Mouse (Mus musculus) frontal cortex, adult 2 months (tissue): ENCODE results near the gene Ssx2ip. TPM values are rescaled to one million over a fixed set of nuclear protein-coding genes. Genes with fewer than 3 reads are reported as not detected.

Experiments
- DNase-seq, 2 experiments: peaks; one replicate each; pipeline ENCODE4 v3.0.0; 2022; ENCODE audit warnings: low spot score in 1 of 2; ENCODE audit errors: extremely low spot score in 1 of 2
- polyA plus RNA-seq: library from polyadenylated mRNA; depleted of rRNA; stranded (reverse); fragments of >200 nt; gene quantifications from 2 replicates; pipeline ENCODE4 v1.2.3, GENCODE M21; 2012; rRNA removed

Gene Ssx2ip
- polyA plus RNA-seq = 38.1 and 38.9 TPM in 2 replicates

GRCm38 (mm10) chr3:146404311-146405201, at the start of gene Ssx2ip:
TSS of gene Ssx2ip (plus strand) at chr3:146404642.
- DNase-seq = peak; percentile 88 to 98

GRCm38 (mm10) chr3:146355146-146355545, 49.3 kb upstream of the Ssx2ip start:
- DNase-seq = no peak

- no peak for DNase-seq
Observed at GRCm38 (mm10) chr3:146365471-146365870, 39.0 kb upstream of the Ssx2ip start.

GRCm38 (mm10) chr3:146367058-146367457, 37.4 kb upstream of the Ssx2ip start:
- DNase-seq = no peak

GRCm38 (mm10) chr3:146370553-146371095, 33.8 kb upstream of the Ssx2ip start:
- DNase-seq = peak in 1 of 2 experiments; percentile 48

GRCm38 (mm10) chr3:146371201-146371600, 33.2 kb upstream of the Ssx2ip start:
- DNase-seq = no peak

- DNase-seq = no peak
Observed at GRCm38 (mm10) chr3:146374596-146375175, 29.8 kb upstream of the Ssx2ip start.

- DNase-seq = no peak
Observed at GRCm38 (mm10) chr3:146375224-146375657, 29.2 kb upstream of the Ssx2ip start.

GRCm38 (mm10) chr3:146376337-146377130, 27.9 kb upstream of the Ssx2ip start:
- no peak for DNase-seq

GRCm38 (mm10) chr3:146377216-146377615, 27.2 kb upstream of the Ssx2ip start:
- no peak for DNase-seq

- no peak for DNase-seq
Observed at GRCm38 (mm10) chr3:146378753-146379152, 25.7 kb upstream of the Ssx2ip start.

- no peak for DNase-seq
Observed at GRCm38 (mm10) chr3:146379740-146380466, 24.5 kb upstream of the Ssx2ip start.

GRCm38 (mm10) chr3:146380874-146381273, 23.6 kb upstream of the Ssx2ip start:
- DNase-seq = no peak

GRCm38 (mm10) chr3:146381471-146381870, 23.0 kb upstream of the Ssx2ip start:
- DNase-seq = no peak

GRCm38 (mm10) chr3:146386800-146387199, 17.6 kb upstream of the Ssx2ip start:
- no peak for DNase-seq

- no peak for DNase-seq
Observed at GRCm38 (mm10) chr3:146392656-146393321, 11.7 kb upstream of the Ssx2ip start.

- peak; percentile 64 to 76 for DNase-seq
Observed at GRCm38 (mm10) chr3:146393641-146394100, 10.8 kb upstream of the Ssx2ip start.

GRCm38 (mm10) chr3:146396256-146396655, 8.2 kb upstream of the Ssx2ip start:
- DNase-seq = no peak

GRCm38 (mm10) chr3:146396934-146397333, 7.5 kb upstream of the Ssx2ip start:
- no peak for DNase-seq
